Mouse (Mus musculus) kidney, postnatal 4 days (tissue): ENCODE data around the gene Plcl1.

Experiments
- DNase-seq, 2 experiments: peaks; one replicate each; pipeline ENCODE4 v3.0.0; 2021; ENCODE audit warnings: mixed read lengths in 2 of 2

Plcl1 gene

DNA sequence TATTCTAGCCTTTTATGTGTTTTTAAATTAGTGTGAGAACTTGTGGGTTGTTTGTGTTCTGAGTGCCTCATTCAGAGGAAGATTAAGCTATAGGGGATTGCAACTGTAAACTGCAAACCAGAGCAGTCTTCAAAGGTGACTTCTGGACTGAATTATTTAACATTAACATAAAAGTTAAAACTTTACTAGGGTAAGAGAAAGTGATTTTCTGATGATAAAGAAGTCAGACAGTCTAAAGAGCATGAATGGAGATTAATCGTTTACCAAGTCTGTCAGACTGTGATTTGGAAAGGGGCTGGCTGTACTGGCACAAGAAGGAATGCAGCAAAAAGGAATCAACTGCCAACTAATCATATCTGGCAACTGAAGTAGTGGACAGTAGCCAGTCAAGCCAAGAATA, 301.2 kb downstream of the Plcl1 start:
- no peak for DNase-seq

DNA sequence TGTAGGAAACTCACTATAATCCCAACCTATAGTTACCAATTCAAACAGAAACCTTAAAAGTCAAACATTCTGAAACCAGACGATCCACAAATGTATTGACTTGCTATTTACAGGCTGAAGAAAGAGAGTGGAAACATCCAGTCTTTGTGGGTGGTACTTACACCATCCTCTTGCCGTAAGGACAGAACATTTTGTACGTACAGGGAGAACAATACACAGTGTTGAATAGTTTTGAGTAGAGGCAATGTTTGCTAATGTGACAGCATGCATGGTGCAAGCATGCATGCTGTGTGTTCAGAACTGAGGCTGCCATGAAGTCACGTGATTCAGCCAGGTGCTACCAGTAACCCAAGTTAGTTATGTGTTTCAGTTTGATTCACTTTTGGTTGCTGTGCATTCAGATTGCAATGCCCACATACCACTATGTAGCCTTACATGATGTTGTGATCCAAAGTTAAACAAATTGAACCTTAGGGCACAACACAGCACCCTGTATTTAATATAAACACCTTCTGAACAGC, 311.6 kb downstream of the Plcl1 start:
- DNase-seq = no peak

DNA sequence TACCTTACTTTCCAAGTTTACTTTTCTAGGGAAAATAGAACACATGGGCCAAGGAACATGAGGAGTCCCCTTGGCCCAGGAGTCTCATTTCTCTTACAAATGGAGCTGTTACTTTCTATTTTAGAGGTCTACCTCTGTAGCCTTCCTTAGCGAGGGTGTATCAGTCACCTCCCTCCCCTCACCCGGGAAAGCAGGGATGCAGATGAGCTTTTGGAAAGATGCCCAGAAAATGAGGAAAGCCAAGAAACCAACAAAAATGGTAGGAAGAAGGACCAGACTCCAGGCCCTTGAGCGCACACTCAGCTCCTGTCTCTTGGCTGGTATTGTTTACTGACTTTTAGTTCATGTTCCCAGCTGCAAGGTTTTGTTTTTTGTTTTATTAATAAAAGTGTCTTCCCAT, 319.7 kb downstream of the Plcl1 start:
- DNase-seq = no peak

DNA sequence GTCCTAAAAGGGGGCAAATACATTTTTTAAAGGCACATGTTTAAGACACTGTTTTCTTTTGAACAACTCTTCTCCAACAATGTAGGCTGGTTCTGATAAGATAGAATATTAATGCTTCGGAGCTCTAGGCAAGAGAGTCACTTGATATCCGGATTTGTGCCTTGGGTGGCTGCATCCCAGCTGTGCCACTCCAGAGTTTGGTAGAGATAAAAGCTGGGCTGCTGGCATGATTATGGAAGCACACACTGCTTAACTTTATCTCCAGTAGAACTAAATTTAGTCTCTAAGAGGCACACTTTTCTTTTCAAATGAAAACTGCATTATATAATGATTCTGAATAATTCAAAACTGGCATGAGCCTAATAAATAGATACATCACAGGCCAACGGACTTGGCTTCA, 323.6 kb downstream of the Plcl1 start:
- no peak for DNase-seq

DNA sequence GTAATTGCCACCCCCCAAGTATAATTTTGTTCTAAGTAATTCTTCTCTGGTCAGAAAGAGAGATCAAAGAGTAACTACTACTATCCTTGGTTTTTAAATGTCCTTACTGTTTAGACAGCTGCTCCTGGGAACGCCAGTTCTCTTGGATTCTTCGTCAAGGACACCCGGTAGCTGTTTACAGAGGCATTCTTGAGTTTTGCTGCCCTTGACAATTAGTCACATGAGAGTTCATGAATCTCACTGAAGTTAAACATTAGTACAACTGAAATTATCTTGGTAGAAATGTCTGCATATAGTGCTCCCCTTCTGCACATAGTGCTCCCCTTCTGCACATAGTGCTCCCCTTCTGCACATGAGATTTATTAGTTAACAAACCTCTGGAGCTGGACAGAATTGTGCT, 327.2 kb downstream of the Plcl1 start:
- DNase-seq = peak in 1 of 2 experiments; percentile 15

DNA sequence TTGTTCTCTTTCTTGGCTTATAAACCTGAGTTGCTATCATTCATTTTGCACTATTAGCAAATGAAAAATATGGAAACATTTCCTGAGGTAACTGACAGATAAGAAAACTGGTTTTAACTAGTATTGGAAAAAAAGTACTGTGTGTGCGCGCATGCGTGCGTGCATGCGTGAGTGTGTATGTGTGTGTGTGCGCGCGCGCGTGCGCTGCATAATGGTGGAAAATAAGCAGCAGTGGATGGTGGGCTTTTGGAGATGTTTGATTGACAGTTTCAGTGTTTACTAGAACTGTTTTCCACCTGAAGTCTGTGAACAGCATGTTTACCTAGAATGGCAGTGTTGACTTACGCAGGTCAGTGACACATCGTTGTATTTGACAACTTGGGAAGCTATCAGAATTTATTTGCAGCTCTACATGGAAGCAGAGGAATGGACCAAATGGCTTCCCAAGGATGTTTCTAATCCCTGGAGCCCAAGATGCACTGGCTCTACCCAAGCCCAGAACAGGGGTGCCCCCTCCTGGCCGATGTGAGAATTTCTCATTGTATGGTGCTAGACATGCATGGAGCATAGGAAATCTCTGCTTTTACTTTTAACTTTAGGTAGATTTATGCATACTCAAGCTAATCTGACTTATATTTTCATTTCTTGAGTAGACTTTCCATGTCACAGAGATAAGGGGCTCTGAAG, 330.5 kb downstream of the Plcl1 start:
- peak; percentile 93 to 94 for DNase-seq

DNA sequence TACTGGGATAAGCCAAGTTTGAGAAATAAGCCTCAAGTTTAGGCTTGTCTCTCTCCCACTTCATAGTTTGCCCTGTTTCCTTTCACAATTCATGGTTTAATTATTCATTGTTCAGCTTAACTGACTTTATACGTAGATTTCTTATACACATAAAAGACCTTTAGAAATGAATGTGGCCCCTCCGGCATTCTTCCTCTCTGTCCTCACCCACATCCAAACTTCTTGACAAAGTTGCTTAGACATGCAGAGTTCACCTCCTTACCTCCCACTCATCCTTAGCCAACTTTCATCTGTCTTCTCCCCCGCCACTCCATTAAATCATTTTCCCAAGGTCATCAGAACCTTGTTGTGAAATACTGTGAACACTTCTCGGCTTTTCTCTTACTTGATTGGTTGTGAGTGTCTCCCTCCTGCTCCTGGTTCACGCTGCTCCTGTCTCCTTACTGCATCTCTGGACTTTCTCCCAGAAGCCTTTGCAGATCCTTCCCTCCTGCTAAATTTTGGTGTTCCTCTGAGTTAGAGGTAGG, 331.1 kb downstream of the Plcl1 start:
- no peak for DNase-seq

DNA sequence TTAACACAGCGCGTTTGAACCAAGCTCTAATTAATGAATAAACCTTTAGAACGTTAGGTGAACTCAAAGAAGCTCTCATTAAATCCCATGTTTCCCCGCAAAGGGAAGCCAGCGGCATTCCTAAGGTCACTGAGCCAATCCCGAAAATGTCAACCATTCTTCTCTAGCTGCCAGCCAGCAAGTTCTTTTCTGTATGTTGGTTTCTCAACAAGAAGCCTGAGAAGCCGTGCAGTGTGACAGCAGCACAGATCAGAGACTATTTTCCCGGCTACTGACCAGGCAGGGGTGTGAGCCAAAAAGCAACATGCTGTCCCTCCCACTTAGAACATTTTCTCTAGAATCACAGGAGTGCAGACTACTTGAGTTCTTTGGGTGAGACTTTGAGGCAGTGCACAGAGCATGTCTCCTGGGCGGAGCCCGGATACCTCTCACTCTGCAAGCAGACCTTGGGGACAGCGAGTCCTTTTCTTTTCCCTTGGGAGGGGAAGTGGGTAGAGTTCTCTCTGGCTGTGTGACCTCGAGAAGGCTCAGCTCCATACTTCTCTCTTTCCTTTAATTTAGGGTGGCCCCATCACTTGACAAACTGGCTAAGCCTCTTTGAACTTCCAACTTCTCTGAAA, 333.1 kb downstream of the Plcl1 start:
- peak in 1 of 2 experiments; percentile 44 for DNase-seq

DNA sequence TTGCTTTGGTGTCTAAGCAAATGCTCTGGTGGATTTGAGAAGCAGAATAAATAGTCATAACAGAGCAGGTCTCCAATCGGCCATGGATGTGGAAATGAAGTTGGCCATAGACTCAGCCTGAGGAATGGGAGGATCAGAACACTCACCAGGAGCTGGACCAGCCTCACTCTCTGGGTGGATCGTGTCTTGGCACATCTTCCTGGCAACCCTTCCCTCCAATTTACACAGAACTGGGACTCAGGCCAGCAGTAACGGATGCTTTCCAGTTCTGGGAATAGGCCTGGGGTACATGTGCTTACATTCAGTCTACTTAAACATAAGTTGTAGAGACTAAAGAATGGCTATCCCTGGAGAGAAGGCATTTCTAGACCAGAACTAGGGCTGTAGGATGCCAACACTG, 336.2 kb downstream of the Plcl1 start:
- DNase-seq = no peak

DNA sequence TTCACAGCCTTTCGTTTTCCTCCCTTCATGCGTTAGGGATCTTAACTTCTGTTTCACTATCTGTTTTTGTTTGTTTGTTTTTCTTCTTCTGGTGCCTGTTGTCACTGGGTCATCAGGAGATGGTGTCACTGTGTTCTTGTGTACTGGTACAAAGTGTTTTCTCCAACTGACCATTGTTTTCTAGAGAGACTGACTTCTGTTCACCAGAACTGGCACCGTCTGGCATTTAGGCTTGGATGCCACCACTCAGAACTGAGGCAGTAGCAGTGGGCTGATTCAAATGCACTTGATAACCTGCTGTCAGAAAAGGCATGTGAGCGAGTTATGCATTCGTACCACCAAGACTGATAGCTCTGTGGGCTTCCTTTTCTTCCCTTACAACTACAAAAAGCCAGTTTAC, 342.8 kb downstream of the Plcl1 start:
- DNase-seq = no peak

DNA sequence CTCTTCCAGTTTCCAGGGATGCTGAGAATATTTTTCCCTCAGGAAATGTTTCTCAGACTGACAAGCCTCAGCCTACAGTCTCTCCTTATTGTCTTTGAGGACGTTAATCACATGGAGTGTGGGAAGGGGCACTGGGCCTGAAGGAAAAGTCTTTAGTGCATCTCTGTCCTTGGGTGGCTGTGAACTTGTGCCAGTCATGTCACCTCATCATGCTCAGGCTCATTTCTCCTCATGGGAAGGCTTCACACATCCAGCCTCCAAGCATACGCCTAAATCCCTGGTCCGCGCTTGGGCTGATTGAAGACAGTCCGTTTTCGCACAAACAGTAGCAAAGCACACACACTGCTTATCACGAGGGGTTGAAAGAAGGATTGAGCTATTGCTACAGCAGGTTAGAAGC, 344.0 kb downstream of the Plcl1 start:
- no peak for DNase-seq

DNA sequence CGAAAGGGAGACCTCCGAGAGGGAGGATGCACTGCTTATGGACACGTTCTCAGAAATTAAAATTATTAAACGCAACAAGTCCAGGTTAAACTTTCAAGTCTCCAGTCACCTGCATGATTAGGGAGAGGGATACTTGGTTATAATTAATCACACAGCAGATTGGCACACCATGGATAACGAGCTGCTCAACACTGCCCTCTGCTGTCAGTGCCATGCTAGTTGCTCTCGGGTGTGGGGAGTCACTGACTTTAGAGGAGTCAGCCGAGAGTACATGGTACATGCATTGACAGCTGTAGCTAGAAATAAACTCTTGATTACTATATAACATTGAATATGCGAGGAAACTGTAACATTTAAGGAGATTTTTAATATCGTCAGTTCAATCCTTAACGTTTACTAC, 350.0 kb downstream of the Plcl1 start:
- DNase-seq = peak; percentile 77

DNA sequence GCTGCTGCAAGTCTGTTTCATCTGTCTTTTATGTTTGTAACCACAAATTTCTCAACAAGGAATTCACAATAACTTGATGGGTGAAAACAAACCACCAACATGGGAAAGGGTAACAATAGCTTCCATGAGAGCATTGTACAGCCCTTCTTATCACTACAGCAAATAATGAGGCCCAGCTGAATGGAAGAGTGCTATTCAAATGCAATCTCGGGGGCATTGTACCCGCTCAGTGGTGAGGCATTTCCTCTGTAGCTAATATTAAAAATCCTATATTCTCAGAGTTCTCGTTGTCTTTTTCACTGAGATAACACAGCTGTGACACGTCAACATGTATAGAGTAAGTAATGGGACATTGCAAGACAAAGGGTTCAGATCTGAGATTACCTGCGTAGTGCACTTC, 356.6 kb downstream of the Plcl1 start:
- no peak for DNase-seq

DNA sequence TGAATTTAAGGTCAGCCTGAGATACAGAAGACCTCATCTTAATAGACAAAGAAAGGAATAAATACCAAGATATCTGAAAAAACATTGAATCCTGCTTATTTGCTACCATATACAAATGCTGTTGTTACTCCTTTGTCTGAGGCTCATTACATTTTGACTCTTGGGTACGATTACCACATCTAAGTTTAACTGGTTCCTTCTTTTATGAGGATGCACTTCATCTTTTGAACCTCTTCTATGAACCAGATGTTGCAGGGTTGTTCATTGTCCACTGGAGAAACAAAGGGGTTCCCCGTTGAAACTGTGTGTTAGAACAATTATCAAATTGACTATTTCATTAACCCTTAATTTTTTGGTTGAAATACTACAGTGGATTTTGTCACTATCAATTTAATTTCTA, 357.4 kb downstream of the Plcl1 start:
- DNase-seq = no peak

DNA sequence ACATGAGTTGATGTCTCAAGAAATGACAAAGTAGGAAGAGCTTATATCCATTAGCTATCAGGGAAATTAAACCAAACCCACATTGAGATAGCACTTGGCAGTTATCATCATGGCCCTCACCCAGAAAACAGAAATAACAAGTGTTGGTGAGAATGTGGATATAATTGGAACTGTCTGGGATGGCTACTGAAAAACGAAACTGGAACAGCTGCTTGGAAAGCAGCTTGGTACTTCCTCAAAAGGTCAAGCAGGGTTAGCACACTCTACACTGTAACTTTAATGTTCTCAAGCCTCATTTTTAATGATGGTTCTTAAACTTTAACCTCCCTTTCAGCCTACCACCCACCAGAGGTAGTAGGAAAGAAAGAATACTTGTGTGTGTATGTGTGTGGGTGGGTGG, 361.0 kb downstream of the Plcl1 start:
- DNase-seq = no peak

DNA sequence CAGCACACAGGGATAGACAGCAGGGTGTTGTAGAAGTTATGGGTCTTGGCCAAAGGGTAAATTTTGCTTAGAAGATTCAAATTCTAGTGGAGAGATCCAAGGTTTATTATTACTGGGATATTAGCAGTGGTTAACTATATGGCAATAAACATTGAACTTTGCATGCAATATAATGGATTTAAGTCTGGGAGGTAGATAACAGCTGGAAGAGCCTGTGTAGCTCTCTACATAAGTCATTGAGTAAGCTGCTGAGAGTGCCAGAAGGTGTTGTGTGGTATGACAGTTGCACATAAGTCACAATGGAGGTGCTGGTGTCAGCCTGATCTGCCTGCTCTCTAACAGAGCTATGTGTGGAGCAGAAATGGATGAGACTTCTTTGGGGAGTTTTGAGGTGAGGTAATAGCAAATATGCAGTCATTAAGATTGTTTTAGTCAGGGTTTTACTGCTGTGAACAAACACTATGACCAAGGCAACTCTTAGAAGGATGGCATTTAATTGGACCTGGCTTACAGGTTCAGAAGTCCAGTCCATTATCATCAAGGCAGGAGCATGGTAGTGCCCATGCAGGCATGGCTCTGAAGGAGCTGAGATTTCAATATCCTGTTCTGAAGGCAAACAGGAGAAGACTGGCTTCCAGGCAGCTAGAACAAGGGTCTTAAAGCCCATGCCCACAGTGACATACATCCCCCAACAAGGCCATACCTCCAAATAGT, 364.5 kb downstream of the Plcl1 start:
- no peak for DNase-seq

DNA sequence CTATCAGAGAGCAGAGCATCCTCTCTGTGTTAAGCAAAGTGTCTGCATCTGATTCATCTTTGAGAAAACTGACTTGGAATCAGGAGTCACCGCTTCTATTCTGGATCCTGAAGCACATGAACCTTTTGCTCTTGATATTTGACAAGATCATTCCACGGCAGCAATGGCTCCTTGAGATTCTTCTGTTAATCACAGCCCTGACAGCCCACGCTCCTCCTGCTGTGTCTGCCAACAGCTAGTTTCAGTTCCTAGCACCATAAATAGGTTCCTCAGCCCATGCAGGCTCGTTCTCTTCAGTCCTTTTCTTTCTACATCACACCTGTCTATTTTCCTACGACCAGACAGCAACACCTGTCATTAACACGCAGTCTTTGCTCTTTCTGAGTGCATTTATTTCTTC, 387.1 kb downstream of the Plcl1 start:
- no peak for DNase-seq
